Mouse (Mus musculus) heart, postnatal 14 days (tissue): ENCODE data around the gene Kel. TPM values are rescaled to one million over a fixed set of nuclear protein-coding genes. Genes with fewer than 3 reads are reported as not detected.

Experiments
- DNase-seq, 2 experiments: peaks; one replicate each; pipeline ENCODE4 v3.0.0; 2021 to 2022
- intact Hi-C: fragments of 180-260 bp; cut with DNase I; formaldehyde crosslinking; loops from one replicate; pipeline ENCODE4 v1.15.1; 2025
- long read RNA-seq, 2 experiments: library from polyadenylated mRNA; stranded (forward); transcript quantifications; one replicate each; pipeline ENCODE4 v2.0.0; 2021
- total RNA-seq, 2 experiments: library from RNA; stranded (reverse); gene quantifications; 2 replicates each; pipeline ENCODE4 v1.2.3; 2021

Gene Kel
- total RNA-seq, result 1 to 10 TPM in 1 of 2 experiments, under 1 TPM in 1; 0.88 to 1.3 TPM
- long read RNA-seq, experiment 1, result 0 reads
- long read RNA-seq, experiment 2, result 0 reads

DNA sequence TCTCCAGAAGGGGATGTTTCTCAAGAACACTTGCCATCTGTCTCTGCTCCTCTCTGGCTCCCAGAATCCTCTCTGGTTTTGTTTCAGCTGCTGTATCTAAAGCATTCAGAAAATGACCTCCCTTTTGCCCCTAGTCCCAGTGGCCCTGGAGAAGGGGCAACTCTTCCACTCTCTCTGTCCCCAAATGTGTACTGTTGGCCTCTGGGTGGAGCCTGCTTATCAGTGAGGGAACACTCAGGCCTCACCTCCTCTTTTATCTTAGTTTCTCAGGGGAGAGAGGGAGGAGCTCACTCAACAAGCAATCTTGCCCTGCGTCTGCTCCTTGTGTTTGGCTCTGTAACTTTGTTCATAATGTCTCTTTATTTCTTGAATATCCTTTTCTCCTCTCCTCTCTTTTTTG is at the start of gene Kel:
Gene Kel (minus strand): TSS at position 217 of the 400 bp plus-strand sequence.
- intact Hi-C loops, result no loop called here
- DNase-seq, result no peak

DNA sequence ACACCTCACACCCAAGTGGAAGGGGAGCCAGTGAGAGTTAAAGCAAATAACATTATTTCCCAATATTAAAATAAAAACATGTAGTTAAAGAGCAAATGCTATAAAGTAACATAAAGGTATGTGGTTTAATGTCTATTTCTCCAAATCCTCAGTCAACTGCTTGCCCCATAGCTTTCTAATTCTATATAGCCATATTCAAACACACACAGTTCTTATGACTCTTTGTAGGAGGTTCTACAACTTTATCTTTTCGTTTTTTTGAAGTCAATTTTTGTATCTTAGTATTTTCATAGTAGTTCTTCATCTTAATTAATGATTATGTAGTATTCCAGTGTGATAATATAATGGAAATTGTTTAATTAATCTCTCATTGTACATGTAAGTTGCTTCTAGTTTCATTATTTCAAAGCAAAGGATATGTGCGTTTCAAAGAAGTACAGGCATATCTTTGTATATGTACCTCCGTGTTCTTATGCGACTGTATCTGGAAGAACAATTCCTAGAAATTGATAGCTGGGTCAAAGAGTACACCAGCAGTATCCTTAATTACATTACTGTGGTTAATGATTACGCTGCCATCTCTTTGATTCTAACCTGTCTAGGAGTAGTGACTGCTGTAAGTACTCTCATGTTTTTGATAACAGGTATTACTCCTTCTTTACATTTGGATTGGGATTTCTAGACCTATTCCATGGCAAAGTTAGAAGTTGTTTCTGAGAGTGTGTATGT is 40.7 kb upstream of the Kel start:
- no peak for DNase-seq
- intact Hi-C loops, result no loop called here

DNA sequence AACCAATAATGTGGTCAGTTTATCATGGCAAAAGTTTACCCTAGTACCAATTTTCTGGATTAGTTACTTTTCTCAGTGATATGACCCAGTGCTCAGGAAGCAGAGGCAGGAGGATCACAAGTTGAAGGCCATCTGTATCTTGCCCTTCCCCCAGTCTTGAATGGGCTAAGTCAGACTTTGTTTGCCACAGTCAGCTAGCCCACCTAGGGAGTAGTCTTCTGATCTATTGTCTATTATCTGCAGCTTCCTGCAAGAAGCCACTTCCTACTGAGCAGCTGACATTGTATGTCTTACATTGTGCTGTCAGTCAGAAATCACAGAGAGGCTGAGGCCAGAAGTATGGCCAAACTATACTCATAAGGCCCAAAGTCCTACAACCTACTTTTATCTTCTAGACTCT is 37.0 kb upstream of the Kel start:
- intact Hi-C loops, result no loop called here
- no peak for DNase-seq

DNA sequence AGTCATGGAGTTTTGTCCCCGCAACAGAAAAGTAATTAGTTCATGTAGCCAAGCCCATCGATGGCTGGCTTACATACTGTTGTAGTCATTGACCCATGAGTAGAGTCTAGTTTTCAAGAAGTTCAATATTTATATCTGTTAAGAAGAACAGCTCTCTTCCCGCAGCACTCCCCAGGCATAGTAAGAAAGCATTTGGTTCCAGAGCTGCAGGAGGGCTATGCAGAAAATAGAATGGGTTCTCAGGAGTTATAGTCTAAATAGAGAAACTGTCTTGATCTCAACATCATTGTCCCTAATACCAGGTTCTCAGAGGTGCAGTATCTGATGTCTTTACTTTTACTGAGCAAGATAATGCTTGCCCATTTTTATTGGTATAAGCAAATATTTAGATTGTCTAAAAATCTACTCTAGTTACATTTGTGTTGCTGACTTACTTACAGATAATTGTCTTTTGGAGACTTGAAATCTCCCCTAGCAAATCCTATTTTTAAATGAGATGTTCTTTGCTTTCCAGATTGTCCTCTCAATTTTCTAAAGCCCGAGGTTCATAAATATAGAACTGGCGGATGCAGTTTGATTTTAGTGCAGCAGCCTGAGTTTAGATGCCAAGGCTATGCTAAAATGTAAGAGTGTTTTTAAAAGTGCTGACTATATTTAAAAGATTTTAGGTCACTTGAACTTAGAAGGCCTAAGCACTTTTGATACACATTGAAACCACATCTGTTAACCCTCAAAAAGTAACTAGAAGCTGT is 30.8 kb upstream of the Kel start:
- intact Hi-C loops, result no loop called here
- DNase-seq, result no peak

DNA sequence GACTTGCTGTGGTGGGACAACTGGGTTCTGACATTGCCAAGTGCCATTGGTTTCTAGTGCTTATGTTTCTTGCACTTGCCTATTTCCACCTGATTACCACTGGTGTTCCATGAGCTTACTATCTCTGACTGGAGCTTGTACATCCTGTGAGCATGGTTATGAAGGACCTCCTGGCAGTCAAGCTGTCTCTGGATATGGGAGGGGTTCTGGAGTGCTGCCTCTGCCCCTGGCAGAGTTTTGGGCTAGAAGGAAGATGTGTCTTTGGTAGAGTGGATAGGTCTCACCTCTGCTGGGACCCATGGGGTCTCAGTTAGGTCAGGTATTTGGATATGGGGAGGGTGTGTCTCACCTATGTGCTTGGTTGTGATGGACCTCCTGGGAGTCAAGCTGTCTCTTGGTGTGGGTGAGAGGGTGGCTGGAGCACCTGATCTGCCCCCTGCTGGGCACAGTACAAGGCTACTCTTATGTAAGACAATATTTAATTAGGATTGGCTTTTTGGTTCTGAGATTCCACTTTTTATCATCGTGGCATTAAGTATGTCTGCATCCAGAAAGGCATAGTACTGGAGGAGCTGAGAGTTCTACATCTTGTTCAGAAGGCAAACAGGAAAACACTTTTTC is 24.0 kb upstream of the Kel start:
- no peak for DNase-seq
- intact Hi-C loops, result no loop called here

DNA sequence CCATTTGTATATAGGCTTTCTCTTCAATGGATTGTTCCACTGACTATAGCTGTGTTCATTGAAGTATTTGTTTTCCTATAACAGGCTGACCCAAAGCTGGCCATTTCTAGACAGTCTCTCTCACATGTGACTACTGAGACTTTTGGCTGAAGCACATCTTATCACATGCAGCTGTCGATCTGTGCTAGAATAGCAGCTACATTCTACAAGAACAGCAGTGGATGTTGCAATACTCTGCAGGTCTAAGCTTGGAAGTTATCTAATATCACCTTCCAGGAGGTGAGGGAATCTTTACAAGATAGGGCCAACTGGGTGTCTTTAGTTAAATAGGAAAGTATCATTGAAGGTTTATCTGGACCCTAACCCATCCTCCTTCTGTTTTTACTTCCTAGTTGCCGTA is 17.3 kb upstream of the Kel start:
- intact Hi-C loops, result no loop called here
- DNase-seq, result no peak

DNA sequence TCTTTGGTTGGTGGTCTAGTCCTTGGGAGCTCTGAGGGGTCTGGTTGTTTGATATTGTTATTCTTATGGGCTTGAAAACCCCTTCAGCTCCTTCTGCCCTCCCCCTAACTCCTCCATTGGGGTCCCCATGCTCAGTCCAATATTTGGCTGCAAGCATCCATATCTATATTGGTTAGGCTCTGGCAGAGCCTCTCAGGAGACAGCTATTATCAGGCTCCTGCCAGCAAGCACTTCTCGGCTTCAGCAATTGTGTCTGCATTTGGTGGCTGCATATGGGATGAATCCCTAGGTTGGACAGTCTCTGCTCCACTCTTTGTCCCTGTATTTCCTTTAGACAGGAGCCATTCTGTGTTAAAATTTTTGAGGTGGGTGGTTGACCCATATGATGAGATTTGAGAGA is 6.1 kb upstream of the Kel start:
- intact Hi-C loops, result no loop called here
- no peak for DNase-seq

DNA sequence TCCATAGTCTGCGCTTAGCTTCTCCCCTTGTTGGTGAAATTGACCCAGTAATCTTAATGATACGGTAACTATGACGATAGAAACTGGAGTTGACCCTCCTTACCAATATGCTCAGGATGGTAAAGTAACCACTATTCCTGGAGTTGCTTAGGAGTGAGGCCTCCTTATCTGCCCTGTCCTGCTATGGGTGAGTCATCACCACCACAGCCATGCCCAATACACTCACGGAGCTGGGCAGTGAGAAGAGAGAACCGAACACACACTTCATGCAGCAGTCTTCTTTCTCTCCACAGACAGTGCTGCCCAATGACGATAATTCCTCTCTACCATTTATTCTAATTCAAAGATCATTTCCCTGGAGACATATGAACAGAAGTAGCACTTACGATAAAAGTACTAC is 2.1 kb upstream of the Kel start:
- intact Hi-C loops, result no loop called here
- no peak for DNase-seq

DNA sequence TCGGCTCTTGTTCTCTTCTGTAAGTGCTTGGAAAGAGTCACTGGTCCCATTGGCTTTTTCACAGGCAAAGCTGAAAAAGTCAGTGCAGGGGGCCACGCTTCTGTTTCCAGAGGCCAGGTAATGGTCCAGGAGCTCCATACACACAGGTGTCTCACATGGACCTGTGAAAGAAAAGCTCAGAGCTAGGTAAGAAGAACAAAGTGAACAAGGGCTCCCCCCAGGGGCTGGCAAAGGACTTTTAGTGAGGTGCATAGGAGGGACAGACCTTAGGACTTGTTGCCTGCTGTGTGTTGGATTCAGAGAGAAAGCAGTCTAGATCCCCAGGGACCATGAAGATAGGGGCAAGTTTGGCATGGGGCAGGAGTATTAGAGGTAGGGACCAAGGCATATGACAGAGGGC is 1.2 kb downstream of the Kel start:
- intact Hi-C loops, result no loop called here
- DNase-seq, result no peak

DNA sequence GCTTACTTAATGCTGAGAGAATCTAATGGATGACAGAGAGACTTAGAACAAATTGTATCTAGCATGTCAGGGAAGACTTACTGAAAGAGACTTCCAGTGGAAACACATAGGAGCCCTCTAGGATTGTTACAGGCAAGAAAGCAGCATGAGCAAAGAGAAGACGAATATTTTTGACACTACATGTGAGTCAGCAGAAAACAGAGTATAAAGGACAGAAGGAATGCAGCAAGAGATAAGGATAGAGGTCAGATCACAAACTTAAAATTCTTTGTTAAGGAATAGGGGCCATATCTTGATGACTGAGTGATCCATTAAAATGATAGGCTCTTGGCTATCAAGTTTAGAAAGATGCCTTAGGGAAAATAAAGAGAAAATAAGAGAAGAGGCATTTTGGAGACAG is 2.9 kb downstream of the Kel start:
- intact Hi-C loops, result no loop called here
- DNase-seq, result no peak

DNA sequence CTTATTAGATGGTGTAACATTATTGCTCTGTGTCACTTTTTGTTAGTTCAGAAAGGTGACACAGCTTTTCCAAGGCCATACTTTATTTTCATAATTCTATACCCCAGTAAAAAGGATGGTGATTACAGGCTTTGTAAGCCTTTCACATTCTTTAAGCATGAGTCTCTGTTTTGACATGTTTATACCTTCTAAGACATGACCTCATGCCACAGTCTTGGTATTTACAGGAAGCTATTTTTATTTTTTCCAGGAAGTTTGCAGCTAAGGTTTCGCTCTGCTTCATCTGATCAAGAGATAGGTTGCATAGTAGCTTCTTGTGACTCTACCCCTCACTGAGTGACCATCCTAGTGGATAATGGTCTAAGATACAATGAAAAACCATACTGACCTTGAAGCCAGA is 9.7 kb downstream of the Kel start:
- no peak for DNase-seq
- intact Hi-C loops, result no loop called here

DNA sequence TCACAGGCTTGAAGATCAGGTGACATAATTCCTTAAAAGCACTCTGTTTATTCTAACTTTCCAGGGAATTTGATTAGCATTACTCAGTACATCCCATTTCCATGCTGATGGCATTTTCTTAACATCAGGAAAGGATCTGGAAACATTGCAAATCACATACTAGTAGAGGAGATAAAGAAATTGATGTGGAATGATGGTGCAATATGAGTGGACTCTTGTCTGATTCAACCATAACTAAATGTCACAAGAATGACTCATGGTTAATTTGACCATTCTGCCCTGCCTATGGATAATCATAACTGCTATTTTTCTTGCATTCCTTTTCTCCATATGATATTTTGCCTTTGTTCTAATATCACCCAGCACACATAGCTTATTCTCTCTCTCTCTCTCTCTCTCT is 11.9 kb downstream of the Kel start:
- DNase-seq, result no peak
- intact Hi-C loops, result no loop called here

DNA sequence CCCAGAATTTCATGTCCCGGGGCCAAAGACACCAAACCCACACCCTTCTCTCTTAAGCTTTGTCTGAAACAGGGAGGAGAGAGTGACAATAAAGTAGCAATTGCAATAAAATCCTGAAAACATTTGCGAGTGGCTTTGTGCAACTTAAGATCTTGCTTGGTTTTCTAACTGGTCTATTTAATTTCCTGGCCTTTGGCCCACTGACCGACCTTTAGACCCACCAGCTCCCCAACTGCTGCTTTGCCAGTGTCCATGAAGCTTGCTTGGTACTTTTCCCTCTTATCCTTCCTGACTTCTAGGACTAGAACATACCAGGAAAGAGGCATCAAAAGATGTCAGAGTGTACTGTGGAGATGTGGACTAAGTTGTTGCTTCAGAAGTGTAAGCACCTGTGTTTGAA is 18.5 kb downstream of the Kel start:
- intact Hi-C loops, result no loop called here

DNA sequence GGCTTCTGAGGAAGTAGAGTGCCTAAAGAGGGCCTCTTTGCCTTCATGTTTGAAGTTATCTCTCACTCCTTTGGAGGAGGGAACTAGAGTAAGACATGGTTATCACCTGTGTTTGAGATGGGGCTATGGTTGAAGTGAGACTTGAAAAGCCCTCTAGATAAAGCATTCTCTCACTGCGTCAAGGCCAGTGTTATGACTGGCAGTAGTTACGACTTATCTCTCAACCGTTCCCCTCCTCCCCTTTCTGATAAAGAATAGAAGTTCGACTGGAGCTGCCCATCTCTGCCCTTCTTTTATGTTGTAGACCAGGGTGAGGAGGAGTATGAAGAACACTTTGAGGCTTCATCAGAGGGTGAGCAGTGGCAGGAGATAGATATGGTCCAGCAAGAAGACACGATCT is 19.2 kb downstream of the Kel start:
- intact Hi-C loops, result no loop called here
- DNase-seq, result no peak

More for the DNA sequence above, 18.5 kb downstream of the Kel start:
- DNase-seq, result no peak

DNA sequence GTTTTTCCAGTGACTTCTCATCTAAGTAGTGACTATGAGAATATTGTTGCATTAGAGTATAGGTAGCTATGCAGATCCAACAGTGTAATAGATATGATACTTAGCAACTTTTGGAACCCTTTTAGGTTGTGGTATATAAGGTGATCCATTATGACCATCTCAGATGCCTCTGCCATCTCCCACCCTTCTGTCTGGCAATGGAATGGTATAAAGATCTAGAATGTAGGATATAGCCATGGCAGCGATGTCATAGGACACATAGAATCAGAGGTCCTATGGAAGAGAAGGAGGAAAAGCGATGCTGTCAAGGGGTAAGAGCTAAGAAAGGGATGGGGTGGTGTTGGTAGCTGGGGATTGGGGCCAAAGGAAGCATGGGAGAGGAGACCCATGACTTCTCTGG is 20.0 kb downstream of the Kel start, which contains the start of gene Llcfc1:
Gene Llcfc1 (plus strand): TSS at position 301 of the 400 bp plus-strand sequence.
- intact Hi-C loops, result no loop called here
- no peak for DNase-seq

DNA sequence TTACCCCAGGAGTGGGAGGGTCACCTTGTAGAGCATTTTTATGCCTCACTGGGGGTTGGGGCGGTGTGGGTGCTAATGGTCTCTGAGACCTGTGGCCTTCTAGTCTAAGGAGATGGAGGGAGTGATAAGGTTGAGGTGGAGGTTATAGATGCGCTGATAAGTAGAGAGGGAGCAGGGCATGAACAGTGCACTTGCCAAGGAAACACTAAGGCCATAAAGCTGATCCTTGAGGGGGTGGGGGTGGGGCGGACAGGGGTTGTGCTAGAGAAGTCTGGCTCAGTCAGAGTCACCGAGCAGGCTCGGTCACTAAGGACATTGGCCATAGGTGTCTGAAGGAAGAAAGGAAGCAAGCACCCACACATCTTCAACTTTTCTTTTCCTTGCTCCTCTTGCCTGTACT is 22.5 kb downstream of the Kel start:
- intact Hi-C loops, result no loop called here
- no peak for DNase-seq

DNA sequence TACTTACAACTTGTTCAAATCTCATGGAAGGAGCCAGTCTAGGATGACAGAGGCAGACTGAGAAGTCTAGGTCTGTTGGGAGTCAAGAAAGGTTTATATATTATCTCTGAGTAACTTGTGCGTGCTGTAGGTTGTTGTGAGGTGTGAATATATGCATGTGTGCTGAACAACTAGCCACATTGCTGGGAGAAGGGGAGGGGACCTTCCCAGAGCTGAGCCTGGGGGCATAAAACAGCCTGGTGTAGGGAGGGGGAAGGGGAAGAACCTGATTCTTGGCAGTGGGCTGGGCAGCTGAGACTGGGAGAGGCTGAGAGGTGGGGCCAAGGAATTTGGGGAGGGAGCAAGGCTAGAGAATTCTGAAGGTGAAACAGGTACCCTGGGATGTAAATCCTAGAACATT is 23.5 kb downstream of the Kel start, which contains the start of gene Trpv5:
Gene Trpv5 (minus strand): TSS at position 101 of the 400 bp plus-strand sequence.
- intact Hi-C loops, result no loop called here
- DNase-seq, result no peak

DNA sequence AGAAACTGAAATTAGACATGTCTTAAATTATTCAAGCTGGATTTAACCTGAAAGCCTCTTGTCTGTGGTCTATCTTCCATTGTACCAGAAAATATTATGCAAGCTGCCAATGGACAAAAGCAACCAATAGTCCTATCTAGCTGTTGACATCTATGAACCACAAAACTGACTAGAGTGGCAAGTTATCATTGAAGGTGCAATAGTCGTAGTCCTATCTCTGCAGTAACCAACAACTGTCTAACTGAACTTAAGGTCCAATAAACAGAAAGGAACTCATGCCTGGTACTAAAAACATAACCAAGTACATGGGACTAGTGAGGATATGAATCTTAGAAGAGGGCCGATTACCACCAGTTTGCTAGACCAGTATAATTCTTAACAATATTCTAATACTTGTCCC is 27.6 kb downstream of the Kel start:
- intact Hi-C loops, result no loop called here

DNA sequence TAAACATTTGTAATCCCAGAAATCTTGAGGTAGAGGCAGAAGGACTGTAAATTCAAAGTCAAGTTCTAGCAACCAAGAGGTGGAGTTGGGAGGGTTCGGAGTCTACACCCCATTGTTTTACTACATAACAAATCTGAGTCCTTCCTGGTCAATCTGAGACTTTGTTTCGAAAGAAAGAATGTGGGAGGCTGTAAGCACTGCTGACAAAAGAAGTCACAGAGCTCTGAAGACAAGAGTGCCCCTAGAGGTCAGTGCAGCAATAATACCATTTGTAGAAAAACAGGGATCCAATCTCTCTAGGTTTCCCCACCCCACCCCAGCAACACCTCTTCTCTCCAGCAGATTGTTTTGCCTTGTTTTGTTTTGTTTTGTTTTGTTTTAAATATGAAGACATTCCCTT is 41.8 kb downstream of the Kel start:
- DNase-seq, result no peak
- intact Hi-C loops, result no loop called here

More for the DNA sequence above, 27.6 kb downstream of the Kel start:
- DNase-seq, result no peak

DNA sequence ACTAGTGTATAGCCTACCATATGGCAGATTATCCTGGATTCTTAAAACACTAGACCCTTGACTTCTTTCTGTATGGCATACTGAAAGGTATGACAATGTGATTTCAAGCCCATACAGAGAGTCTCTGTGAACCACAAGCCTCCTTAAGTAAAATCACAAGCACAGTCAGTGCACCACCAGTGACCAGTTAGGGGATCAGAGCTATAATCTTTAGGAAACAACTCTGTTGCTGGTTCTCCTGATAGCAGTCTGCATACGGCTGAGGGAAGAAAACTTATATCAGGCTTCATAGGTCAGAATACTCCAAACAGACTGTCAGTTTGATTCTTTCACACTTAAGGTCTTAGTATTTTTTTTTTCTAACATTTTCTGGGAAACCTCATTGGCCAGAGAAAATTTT is 45.7 kb downstream of the Kel start:
- intact Hi-C loops, result no loop called here
- no peak for DNase-seq

DNA sequence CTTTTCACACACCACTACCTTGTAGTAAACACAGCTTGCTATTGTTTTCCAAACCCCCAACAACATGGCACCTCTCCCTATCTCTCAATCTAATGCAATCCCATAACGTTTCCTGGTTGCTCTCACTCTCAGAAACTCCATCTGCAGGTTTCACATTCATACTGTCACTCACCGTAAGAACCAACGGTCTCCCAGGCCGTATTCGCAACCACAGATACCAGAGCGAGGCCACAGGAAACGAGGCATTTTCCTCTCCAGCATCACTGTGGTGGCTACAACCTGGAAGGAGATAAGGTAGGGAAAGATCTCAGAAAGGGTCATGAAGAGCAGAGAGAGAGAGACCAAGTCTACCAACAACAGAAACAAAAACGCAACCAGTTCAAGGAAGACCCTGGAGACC is 49.5 kb downstream of the Kel start:
- no peak for DNase-seq
- intact Hi-C loops, result no loop called here

DNA sequence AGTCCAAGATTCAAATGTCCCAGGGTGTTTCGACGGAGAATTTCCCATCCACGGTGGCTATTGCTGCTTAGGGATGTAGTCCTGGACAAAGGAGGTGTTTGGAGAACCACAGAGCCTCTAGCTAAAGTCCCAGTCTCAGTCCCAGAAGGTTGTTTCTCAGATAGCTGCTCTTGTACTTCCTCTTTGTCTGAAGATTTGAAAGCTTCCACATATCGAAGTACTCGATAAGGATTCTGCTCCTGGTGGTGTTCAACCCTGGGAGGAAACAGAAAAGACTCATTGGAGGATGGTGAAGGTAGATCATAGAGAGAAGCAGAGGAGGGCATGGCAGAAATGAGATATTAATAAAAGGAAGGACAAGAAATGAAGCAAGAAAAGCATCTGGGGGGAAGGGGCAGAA is 51.0 kb downstream of the Kel start:
- no peak for DNase-seq
- intact Hi-C loops, result no loop called here
